Mouse (Mus musculus): ENCODE measurements around the gene Nthl1. TPM values are rescaled to one million over a fixed set of nuclear protein-coding genes. Genes with fewer than 3 reads are reported as not detected.

Gene Nthl1
- total RNA-seq, 1 experiment from 2014 or later, result 2.4 TPM

DNA sequence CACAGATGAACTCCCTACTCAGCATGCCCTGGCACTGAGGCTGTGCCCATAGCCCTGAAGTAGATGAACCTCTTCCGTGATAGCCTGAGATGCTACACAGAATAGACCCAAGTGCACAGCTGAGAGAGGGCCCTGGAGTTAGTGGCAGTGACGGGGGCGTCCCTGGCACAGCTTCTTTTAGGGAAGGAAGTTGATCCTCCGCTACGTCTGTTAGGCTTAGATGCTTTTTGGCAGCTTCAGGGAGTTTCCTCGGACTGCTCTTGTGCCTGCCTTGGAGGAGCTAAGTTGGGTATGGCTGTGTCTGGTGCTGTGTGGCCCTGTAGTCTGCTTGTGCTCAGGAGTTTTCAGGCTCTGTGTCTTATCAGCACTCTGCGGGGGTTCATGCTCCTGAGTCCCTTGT lies 41.8 kb downstream of the Nthl1 start:
- ATAC-seq (ENCODE audit: extremely low read depth, insufficient number of reproducible peaks, low FRiP score, poor library complexity, severe bottlenecking), result no peak

DNA sequence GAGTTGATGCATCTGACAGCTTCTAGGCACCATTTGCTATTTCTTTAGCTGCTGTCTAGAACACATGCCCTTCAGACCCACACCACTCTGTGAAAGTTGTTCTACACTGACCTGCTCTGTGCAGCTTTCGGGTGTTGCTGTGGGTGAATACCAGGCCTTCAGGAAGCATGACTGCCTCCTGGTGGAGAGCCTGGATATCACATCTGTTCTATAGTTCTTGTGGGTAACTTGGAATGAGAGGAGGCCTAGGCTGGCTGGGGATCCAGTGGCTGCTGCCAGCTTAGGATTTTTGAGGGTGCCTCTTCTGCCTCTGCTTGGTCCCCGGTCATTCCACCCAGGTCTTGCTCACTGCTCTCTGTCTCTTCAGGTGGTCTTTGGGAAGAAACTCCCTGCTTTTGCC lies 43.7 kb downstream of the Nthl1 start:
- ATAC-seq (ENCODE audit: extremely low read depth, insufficient number of reproducible peaks, low FRiP score, poor library complexity, severe bottlenecking), result peak; percentile 71

DNA sequence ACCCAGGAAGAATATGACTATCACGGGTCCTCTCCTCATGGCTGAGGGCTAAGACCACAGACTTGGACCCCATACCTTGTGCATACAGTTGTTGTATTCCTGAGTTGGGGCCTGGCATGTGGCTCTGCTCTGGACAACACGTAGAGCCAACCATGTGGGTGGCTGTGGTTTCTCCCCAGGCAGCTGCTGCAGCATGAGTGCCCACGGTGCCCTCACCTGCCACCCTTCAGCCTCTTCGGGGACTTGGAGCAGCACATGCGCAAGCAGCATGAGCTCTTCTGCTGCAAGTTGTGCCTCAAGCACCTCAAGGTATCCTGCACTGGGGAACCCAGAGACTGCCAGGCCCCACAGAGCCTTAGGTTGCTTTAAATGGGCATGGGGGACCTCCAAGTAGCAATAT lies 44.4 kb downstream of the Nthl1 start:
- no peak for ATAC-seq (ENCODE audit: extremely low read depth, insufficient number of reproducible peaks, low FRiP score, poor library complexity, severe bottlenecking)

- ATAC-seq (ENCODE audit: extremely low read depth, insufficient number of reproducible peaks, low FRiP score, poor library complexity, severe bottlenecking), result no peak
Observed at GRCm38 (mm10) chr17:24677500-24678080, 45.1 kb downstream of the Nthl1 start.

GRCm38 (mm10) chr17:24686514-24686913 lies 54.0 kb downstream of the Nthl1 start:
- peak; percentile 51; the same call in 1 of the 2 replicates for ATAC-seq (ENCODE audit: extremely low read depth, insufficient number of reproducible peaks, low FRiP score, poor library complexity, severe bottlenecking)

DNA sequence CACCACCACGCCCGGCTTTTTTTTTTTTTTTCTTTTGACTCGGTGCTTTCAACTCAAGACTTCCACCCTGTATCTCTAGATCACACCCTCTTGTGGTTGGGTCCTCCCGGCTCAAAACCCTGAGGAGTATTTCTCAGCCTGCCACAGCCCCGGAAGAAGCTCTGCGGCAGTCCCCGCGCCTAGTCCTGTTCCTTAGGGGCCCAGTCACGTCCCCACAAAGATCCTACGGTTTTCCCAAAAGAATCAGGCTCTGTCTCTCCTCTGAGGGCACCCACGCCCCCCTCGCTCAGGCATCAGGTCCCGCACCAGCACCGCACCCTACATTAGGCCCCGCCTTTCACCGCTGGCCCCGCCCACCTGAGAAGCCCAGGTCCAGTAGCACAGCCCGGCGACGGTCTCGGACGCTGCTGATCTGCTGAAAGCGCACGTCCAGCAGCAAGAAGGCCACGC lies 54.7 kb downstream of the Nthl1 start:
- ATAC-seq (ENCODE audit: extremely low read depth, insufficient number of reproducible peaks, low FRiP score, poor library complexity, severe bottlenecking), result peak; percentile 44; the same call in 1 of the 2 replicates

- no peak for ATAC-seq (ENCODE audit: extremely low read depth, insufficient number of reproducible peaks, low FRiP score, poor library complexity, severe bottlenecking)
Observed at GRCm38 (mm10) chr17:24687599-24687998, 55.1 kb downstream of the Nthl1 start.

Other genes starting within 250 kb of the Nthl1 start
- 98.5 and 117 TPM in 2 replicates for gene Rnps1, start 218.1 kb upstream of the Nthl1 start, total RNA-seq (2017)
- gene Eci1, start 206.0 kb upstream of the Nthl1 start, total RNA-seq (2017), result 17.2 and 23.1 TPM in 2 replicates
- gene Dnase1l2, start 189.6 kb upstream of the Nthl1 start, total RNA-seq (2017), result 5.6 and 9.1 TPM in 2 replicates
- 61.6 and 65.3 TPM in 2 replicates for gene E4f1, start 162.4 kb upstream of the Nthl1 start, total RNA-seq (2017)
- gene Pgp, start 162.3 kb upstream of the Nthl1 start, total RNA-seq (2017), result 8.7 and 8.8 TPM in 2 replicates
- not detected in 2 replicates for gene Bricd5, start 158.8 kb upstream of the Nthl1 start, total RNA-seq (2017)
- 12.2 and 17.8 TPM in 2 replicates for gene Mlst8, start 153.6 kb upstream of the Nthl1 start, total RNA-seq (2017)
- gene Caskin1, start 144.1 kb upstream of the Nthl1 start, total RNA-seq (2017), result not detected in 2 replicates
- 107 and 118 TPM in 2 replicates for gene Traf7, start 104.7 kb upstream of the Nthl1 start, total RNA-seq (2017)
- 2.0 TPM in 1 of 2 replicates, not detected in the other for gene Rab26, start 98.5 kb upstream of the Nthl1 start, total RNA-seq (2017)
- gene Pkd1, start 82.8 kb upstream of the Nthl1 start, total RNA-seq (2017), result 23.3 and 27.6 TPM in 2 replicates
- 48.2 and 53.8 TPM in 2 replicates for gene Tsc2, start 50 bp upstream of the Nthl1 start, total RNA-seq (2017)
- gene Slc9a3r2, start 17.6 kb downstream of the Nthl1 start, total RNA-seq (2017), result 0.37 and 0.58 TPM in 2 replicates
- gene Npw, start 25.8 kb downstream of the Nthl1 start, total RNA-seq (2017), result not detected in 2 replicates
- 17.6 and 21.4 TPM in 2 replicates for gene Zfp598, start 37.0 kb downstream of the Nthl1 start, total RNA-seq (2017)
- 0.25 TPM in 1 of 2 replicates, not detected in the other for gene Syngr3, start 57.3 kb downstream of the Nthl1 start, total RNA-seq (2017)
- 17.1 and 23.3 TPM in 2 replicates for gene Gfer, start 63.5 kb downstream of the Nthl1 start, total RNA-seq (2017)
- gene Noxo1, start 63.6 kb downstream of the Nthl1 start, total RNA-seq (2017), result 0.86 and 1.6 TPM in 2 replicates
- gene Tbl3, start 75.0 kb downstream of the Nthl1 start, total RNA-seq (2017), result 10.1 and 10.4 TPM in 2 replicates
- 0.86 TPM in 1 of 2 replicates, not detected in the other for gene Rnf151, start 85.4 kb downstream of the Nthl1 start, total RNA-seq (2017)
- gene Rps2, start 85.4 kb downstream of the Nthl1 start, total RNA-seq (2017), result 574 and 580 TPM in 2 replicates
- 107 and 119 TPM in 2 replicates for gene Ndufb10, start 91.8 kb downstream of the Nthl1 start, total RNA-seq (2017)
- gene Rpl3l, start 95.1 kb downstream of the Nthl1 start, total RNA-seq (2017), result 1.5 and 4.0 TPM in 2 replicates
- 818 and 923 TPM in 2 replicates for gene Msrb1, start 104.0 kb downstream of the Nthl1 start, total RNA-seq (2017)
- 0.58 TPM in 1 of 2 replicates, not detected in the other for gene Hs3st6, start 120.3 kb downstream of the Nthl1 start, total RNA-seq (2017)
- not detected in 2 replicates for gene Meiob, start 171.6 kb downstream of the Nthl1 start, total RNA-seq (2017)
- 17.9 and 28.0 TPM in 2 replicates for gene Hagh, start 207.5 kb downstream of the Nthl1 start, total RNA-seq (2017)
- 2.9 and 4.0 TPM in 2 replicates for gene Fahd1, start 217.7 kb downstream of the Nthl1 start, total RNA-seq (2017)
- not detected in 2 replicates for gene Igfals, start 233.3 kb downstream of the Nthl1 start, total RNA-seq (2017)

Data from neutrophil, adult 5-6 weeks (primary cell).